Mouse (Mus musculus) mouse embryonic stem cell (cell line): Measurements from ENCODE around the gene Nid1.

Experiments
- in situ Hi-C, 2 experiments: fragments of 300-500 bp; cut with MboI; formaldehyde crosslinking; loops; 1 replicate in 1 of 2; 3 replicates in 1 of 2; pipeline ENCODE4 v1.14.3; 2019 to 2020; ENCODE audit warnings: low sequenced_read_pairs in 2 of 2, low pct_unique_long_range_greater_than_20kb in 1 of 2, mixed read lengths in 1 of 2; ENCODE audit not compliant: unreplicated experiment in 1 of 2

Nid1 gene

DNA sequence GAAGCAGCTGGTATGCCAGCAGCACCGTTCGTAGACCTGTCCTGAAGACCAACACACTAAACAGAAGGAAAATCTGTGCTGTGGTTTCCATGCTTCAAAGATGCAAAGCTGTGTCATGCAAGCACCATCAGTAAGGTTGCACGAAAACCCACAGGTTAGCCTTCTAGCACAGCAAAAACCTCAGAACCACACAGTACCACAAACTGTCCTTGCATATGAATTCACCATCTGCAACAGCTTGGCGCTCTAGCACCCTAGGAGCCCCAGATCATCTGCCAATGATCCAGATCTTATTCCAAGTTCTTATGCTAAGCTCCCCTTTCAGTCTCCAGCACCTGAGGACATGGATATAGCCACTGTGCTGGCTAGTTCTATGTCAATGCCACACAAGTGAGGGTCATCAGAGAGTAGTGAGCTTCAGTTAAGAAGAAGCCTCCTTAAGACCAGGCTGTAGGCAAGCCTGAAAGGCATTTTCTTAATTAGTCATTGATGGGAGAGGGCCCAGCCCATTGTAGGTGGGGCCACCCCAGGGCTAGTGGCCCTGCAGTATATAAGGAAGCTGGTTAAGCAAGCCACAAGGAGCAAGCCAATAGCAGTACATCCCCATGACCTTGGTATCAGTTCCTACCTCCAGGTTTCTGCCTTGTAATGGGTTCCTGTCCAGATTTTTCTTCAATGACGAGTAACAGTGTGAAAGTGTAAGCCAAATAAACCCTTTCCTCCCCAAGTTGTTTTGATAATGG is 119.8 kb downstream of the Nid1 start:
- in situ Hi-C loops, result no loop called here

DNA sequence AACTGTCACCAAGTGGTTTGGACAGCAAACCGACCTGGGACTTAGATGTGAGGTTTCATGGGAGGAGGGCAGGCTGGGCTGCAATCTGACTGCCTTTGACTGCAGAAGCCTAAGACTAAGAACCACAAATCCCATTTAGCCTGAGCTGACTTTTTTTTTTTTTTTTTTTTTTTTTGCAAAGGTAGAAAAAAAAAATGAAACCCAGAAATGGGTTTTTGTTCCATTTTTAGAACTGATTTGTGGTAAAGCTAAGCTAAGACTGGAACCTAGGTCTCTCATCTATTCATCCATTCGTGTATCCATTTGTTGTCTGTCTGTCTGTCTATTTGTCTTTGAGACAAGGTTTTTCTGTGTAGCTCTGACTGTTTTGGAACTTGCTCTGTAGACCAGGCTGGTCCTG is 120.9 kb downstream of the Nid1 start:
- in situ Hi-C loops, result no loop called here

DNA sequence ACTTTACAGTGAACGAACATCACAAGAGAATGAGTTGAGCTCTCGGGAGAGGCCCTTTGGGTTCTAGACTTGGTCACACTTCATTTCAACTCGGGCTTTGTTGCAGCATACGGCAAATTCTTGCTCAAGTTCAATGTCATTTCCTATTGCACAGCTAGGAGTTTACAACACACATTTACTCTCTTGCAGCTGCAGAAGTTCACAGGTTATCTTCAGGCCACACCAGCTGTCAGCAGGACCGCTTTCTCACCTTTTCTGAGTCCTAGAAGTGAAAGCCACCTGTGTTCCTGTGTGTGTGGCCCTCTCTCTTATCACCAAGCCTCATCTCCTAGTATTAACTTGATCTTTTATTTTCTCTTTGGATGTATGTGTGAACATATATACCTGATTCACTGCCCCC is 121.5 kb downstream of the Nid1 start:
- in situ Hi-C loops, result no loop called here
